Mouse (Mus musculus) CD4-positive, CD25-positive, alpha-beta regulatory T cell (primary cell): ENCODE data around the gene Gm21748. TPM values are rescaled to one million over a fixed set of nuclear protein-coding genes. Genes with fewer than 3 reads are reported as not detected.

Experiments used
- polyA plus RNA-seq: library from polyadenylated mRNA; unstranded; fragments of 100-300 nt; shearing (Covaris generic); gene quantifications from one replicate; pipeline ENCODE4 v1.2.1, GENCODE M21; 2017

Gene Gm21748
- not detected for polyA plus RNA-seq

DNA sequence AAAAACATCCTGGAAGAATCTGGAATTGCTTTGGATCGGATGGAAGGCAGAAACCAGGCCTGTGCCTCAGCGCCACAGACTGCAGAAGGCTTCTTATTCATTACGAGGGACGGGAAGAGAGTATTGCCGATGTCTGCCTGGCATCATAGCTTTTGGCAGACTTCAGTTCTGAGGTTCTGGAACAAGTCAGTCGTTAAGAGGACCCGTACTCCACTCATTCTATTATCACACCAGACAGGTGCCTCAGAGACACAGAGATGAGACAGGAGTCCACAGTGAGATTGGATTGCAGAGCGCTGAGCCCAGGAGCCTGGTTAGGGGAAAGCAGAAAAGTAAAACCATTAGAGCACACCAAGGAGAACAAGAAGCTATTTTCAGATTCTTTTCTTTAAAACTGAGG lies at the start of gene Gm21748:
TSS of gene Gm21748 (minus strand) at position 101 of the 400 bp plus-strand sequence.

Other genes starting within 250 kb of the Gm21748 start
- gene Gm21860, start 84.4 kb downstream of the Gm21748 start, polyA plus RNA-seq: not detected
- not detected for gene Gm47283, start 54.4 kb downstream of the Gm21748 start, polyA plus RNA-seq